Mouse (Mus musculus): ENCODE results near the gene Slc7a11. TPM values are rescaled to one million over a fixed set of nuclear protein-coding genes. Genes with fewer than 3 reads are reported as not detected.

Gene Slc7a11
- polyA plus RNA-seq, 1 experiment: 7.2 TPM

- Histone ChIP-seq H3K27me3 (ENCODE audit: control insufficient read depth, insufficient read depth, insufficient read length) (no peaks in the 10 kb centered on the region), H3K4me2 (ENCODE audit: low read depth) (no peak overlapping the region), H3K4me3 (no peak overlapping the region), H3ac (ENCODE audit: control insufficient read depth, insufficient read length) (no peak overlapping the region), H3K36me3 (ENCODE audit: control insufficient read depth, insufficient read depth) (peaks cover 29% of the 10 kb centered on the region), H3K79me2 (ENCODE audit: control insufficient read depth, insufficient read depth) (no peaks in the 10 kb centered on the region)
- TF ChIP-seq MAX (IDR thresholded peaks at IDR 0.05; ENCODE audit: low read depth) (no peak), E2F4 (IDR thresholded peaks at IDR 0.05; ENCODE audit: insufficient read depth) (no peak), CEBPB (IDR thresholded peaks at IDR 0.05; ENCODE audit: insufficient read depth, poor library complexity, severe bottlenecking) (no peak), MYOD1 (IDR thresholded peaks at IDR 0.05; ENCODE audit: control insufficient read depth in 1 of 3, insufficient read length in 2 of 3, low read depth in 2 of 3) (no peak), MYOG (IDR thresholded peaks at IDR 0.05; ENCODE audit: control insufficient read depth in 1 of 3, insufficient read depth in 1 of 3, insufficient read length in 2 of 3, low read depth in 2 of 3) (no peak), TCF3 (IDR thresholded peaks at IDR 0.05; ENCODE audit: insufficient read length, low read depth) (no peak), USF1 (IDR thresholded peaks at IDR 0.05; ENCODE audit: low read depth) (no peak), REST (IDR thresholded peaks at IDR 0.05; ENCODE audit: insufficient read depth, insufficient read length) (no peak)
Observed at GRCm38 (mm10) chr3:50382729-50383128, 60.7 kb downstream of the Slc7a11 start.

- Histone ChIP-seq H3K4me2 (ENCODE audit: low read depth) (no peak overlapping the region), H3K79me2 (ENCODE audit: control insufficient read depth, insufficient read depth) (no peaks in the 10 kb centered on the region), H3K27me3 (ENCODE audit: control insufficient read depth, insufficient read depth, insufficient read length) (no peaks in the 10 kb centered on the region), H3K4me3 (no peak overlapping the region), H3K36me3 (ENCODE audit: control insufficient read depth, insufficient read depth) (peaks cover 30% of the 10 kb centered on the region), H3ac (ENCODE audit: control insufficient read depth, insufficient read length) (no peak overlapping the region)
- TF ChIP-seq TCF3 (IDR thresholded peaks at IDR 0.05; ENCODE audit: insufficient read length, low read depth): no peak
- no peak for TF ChIP-seq TCF12 (IDR thresholded peaks at IDR 0.05; ENCODE audit: insufficient read depth, poor library complexity, severe bottlenecking)
- no peak for TF ChIP-seq MYOD1 (IDR thresholded peaks at IDR 0.05; ENCODE audit: control insufficient read depth in 1 of 3, insufficient read length in 2 of 3, low read depth in 2 of 3)
- no peak for TF ChIP-seq CEBPB (IDR thresholded peaks at IDR 0.05; ENCODE audit: insufficient read depth, poor library complexity, severe bottlenecking)
- no peak for TF ChIP-seq MYOG (IDR thresholded peaks at IDR 0.05; ENCODE audit: control insufficient read depth in 1 of 3, insufficient read depth in 1 of 3, insufficient read length in 2 of 3, low read depth in 2 of 3)
- no peak for TF ChIP-seq POLR2AphosphoS2 (IDR thresholded peaks at IDR 0.05; ENCODE audit: insufficient read length, low read depth)
- no peak for TF ChIP-seq USF1 (IDR thresholded peaks at IDR 0.05; ENCODE audit: low read depth)
- no peak for TF ChIP-seq MAX (IDR thresholded peaks at IDR 0.05; ENCODE audit: low read depth)
- TF ChIP-seq REST (IDR thresholded peaks at IDR 0.05; ENCODE audit: insufficient read depth, insufficient read length): no peak
- TF ChIP-seq E2F4 (IDR thresholded peaks at IDR 0.05; ENCODE audit: insufficient read depth): no peak
- TF ChIP-seq SRF (IDR thresholded peaks at IDR 0.05; ENCODE audit: control insufficient read depth, insufficient read length, low read depth): no peak
- TF ChIP-seq POLR2A (IDR thresholded peaks at IDR 0.05; ENCODE audit: insufficient read length, low read depth): no peak
Observed at GRCm38 (mm10) chr3:50381861-50382693, 61.3 kb downstream of the Slc7a11 start.

GRCm38 (mm10) chr3:50381160-50381860, 62.1 kb downstream of the Slc7a11 start:
- TF ChIP-seq MAX (IDR thresholded peaks at IDR 0.05; ENCODE audit: low read depth) (no peak), CEBPB (IDR thresholded peaks at IDR 0.05; ENCODE audit: insufficient read depth, poor library complexity, severe bottlenecking) (no peak), TCF12 (IDR thresholded peaks at IDR 0.05; ENCODE audit: insufficient read depth, poor library complexity, severe bottlenecking) (no peak), TCF3 (IDR thresholded peaks at IDR 0.05; ENCODE audit: insufficient read length, low read depth) (no peak), POLR2A (IDR thresholded peaks at IDR 0.05; ENCODE audit: insufficient read length, low read depth) (no peak), REST (IDR thresholded peaks at IDR 0.05; ENCODE audit: insufficient read depth, insufficient read length) (no peak), SRF (IDR thresholded peaks at IDR 0.05; ENCODE audit: control insufficient read depth, insufficient read length, low read depth) (no peak), MYOD1 (IDR thresholded peaks at IDR 0.05; ENCODE audit: control insufficient read depth in 1 of 3, insufficient read length in 2 of 3, low read depth in 2 of 3) (no peak), E2F4 (IDR thresholded peaks at IDR 0.05; ENCODE audit: insufficient read depth) (no peak), POLR2AphosphoS2 (IDR thresholded peaks at IDR 0.05; ENCODE audit: insufficient read length, low read depth) (no peak), USF1 (IDR thresholded peaks at IDR 0.05; ENCODE audit: low read depth) (no peak), MYOG (IDR thresholded peaks at IDR 0.05; ENCODE audit: control insufficient read depth in 1 of 3, insufficient read depth in 1 of 3, insufficient read length in 2 of 3, low read depth in 2 of 3) (no peak)
- H3K4me2 ChIP-seq (ENCODE audit: low read depth): no peak overlapping the region
- H3K27me3 ChIP-seq (ENCODE audit: control insufficient read depth, insufficient read depth, insufficient read length): no peaks in the 10 kb centered on the region
- no peak overlapping the region for H3K4me3 ChIP-seq
- H3K36me3 ChIP-seq (ENCODE audit: control insufficient read depth, insufficient read depth): peaks cover 34% of the 10 kb centered on the region
- no peak overlapping the region for H3ac ChIP-seq (ENCODE audit: control insufficient read depth, insufficient read length)
- H3K79me2 ChIP-seq (ENCODE audit: control insufficient read depth, insufficient read depth): no peaks in the 10 kb centered on the region

DNA sequence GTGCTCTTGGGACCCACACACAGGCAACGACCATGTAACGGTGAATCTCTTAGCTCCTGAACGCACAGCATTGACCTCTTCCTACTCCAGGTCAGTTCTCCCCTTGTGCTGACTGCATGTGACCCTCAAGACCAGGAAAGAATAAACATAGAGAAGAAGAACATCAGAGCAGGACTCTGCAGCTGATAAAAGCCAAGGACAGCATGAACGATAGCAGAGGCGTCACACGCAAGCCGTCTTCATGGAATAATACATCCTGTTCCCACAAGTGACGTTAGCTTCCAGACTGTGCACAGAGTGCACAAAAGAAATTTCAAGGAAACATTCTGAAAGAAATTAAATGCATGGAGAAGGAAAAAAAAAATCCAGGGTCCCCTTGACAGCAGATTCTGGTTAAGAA, 63.5 kb downstream of the Slc7a11 start:
- peaks cover 34% of the 10 kb centered on the region for H3K36me3 ChIP-seq (ENCODE audit: control insufficient read depth, insufficient read depth)
- no peak overlapping the region for H3ac ChIP-seq (ENCODE audit: control insufficient read depth, insufficient read length)
- no peak overlapping the region for H3K4me3 ChIP-seq
- TF ChIP-seq USF1 (IDR thresholded peaks at IDR 0.05; ENCODE audit: low read depth) (no peak), REST (IDR thresholded peaks at IDR 0.05; ENCODE audit: insufficient read depth, insufficient read length) (no peak), TCF12 (IDR thresholded peaks at IDR 0.05; ENCODE audit: insufficient read depth, poor library complexity, severe bottlenecking) (no peak), POLR2AphosphoS2 (IDR thresholded peaks at IDR 0.05; ENCODE audit: insufficient read length, low read depth) (no peak), MYOD1 (IDR thresholded peaks at IDR 0.05; ENCODE audit: control insufficient read depth in 1 of 3, insufficient read length in 2 of 3, low read depth in 2 of 3) (no peak)
- no peaks in the 10 kb centered on the region for H3K79me2 ChIP-seq (ENCODE audit: control insufficient read depth, insufficient read depth)
- no peak overlapping the region for H3K4me2 ChIP-seq (ENCODE audit: low read depth)
- no peaks in the 10 kb centered on the region for H3K27me3 ChIP-seq (ENCODE audit: control insufficient read depth, insufficient read depth, insufficient read length)
